Mouse (Mus musculus): ENCODE results near the gene Col4a1. TPM values are rescaled to one million over a fixed set of nuclear protein-coding genes. Genes with fewer than 3 reads are reported as not detected.

Gene Col4a1
- polyA plus RNA-seq, 2 experiments from 2014 or later: 0.22 TPM; not detected in 1

DNA sequence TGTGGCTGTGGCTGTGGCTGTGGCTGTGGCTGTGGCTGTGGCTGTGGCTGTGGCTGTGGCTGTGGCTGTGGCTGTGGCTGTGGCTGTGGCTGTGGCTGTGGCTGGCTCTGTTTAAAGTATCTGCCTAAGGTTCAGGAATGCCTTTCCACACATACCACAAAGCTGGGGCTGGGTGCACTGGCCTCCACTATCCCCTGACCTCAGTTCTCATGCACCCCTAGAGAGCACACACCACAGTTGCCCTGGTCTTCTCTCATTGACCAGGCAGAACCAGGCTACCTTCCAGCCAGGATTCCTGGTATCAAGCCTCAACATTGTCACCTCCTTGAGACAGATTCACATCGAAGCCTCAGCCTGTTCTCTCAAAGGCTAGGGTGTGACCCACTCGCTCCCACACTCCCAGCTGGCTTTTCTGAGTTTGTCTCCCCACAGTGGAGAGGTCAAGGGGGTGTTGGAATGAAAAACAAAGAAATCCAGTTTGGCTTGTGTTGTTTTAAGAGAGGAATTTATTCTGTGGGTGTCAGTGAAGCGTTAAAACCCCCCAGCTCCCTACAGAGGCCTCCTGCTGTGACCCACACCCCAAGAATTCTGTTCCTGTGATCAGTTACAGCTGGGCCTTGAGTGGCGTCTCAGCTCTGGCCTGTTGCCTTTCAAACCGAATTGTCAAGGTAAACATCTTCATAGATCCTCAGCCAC lies 15.2 kb upstream of the Col4a1 start:
- ATAC-seq: no peak

DNA sequence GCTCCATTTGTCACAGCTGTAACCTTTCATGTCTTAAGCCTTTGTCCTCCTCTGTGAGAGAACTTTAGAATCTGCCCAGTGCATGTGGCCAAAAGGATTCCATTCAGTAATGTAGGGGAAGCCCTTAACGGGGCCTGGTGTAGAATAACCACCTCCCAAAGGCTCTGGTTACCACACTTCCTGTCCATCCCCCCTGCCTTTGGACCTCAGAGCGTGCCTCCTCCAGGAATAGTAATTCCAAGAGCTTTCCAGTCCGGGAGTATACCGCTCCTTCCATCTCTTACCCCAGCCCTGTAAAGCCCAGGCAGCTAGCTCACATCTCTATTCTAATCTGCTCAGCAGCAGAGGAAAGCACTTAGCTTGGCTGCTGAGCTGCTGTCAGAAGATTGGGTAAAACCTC lies 14.7 kb upstream of the Col4a1 start:
- ATAC-seq: no peak

DNA sequence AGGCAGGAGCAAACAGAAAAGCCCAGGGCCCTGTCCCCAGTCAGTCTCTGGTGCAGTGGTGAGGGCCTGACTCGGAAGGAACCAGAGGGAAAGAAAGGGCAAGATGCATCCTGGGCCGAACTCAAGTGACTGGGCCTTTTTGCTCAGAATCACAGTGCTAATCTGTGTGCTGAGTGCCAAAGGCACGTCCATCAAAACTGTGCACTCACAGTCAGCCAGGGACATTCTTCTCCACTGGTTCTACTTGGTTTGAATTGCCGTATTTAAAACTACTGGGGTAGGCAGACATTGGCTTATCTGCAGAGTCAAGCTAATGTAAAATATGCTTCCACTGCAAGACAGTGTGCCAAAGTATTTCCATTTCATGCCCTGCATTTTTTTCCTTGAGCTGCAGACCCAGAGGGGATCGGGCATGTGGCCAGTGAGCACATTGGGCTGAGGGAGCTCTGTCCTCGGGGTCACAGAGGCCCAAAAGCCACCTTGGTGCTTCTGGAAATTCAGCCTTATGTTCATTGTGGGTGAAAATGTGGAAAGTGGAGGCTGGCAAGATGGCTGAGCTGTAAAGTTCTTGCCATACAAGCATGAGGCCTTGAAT lies 12.3 kb upstream of the Col4a1 start:
- no peak for ATAC-seq

DNA sequence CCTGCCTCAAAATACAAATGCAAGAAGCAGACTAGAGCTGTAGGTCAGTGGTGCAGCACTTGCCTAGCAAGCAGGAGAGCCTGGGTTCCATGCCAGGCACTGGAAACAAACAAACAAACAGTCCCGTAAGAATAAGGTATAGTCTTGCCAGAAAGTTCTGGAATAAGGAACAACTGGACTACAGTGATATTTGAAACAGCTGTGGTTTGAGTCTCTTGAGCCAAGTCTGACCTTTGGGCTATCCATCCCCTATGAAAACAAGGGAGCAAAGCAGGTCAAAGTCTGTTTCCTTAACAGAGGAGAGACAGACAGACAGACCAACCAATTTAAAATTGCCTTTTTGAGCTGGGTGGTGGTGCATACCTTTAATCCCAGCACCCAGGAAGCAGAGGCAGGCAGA lies 11.1 kb upstream of the Col4a1 start:
- ATAC-seq: no peak

DNA sequence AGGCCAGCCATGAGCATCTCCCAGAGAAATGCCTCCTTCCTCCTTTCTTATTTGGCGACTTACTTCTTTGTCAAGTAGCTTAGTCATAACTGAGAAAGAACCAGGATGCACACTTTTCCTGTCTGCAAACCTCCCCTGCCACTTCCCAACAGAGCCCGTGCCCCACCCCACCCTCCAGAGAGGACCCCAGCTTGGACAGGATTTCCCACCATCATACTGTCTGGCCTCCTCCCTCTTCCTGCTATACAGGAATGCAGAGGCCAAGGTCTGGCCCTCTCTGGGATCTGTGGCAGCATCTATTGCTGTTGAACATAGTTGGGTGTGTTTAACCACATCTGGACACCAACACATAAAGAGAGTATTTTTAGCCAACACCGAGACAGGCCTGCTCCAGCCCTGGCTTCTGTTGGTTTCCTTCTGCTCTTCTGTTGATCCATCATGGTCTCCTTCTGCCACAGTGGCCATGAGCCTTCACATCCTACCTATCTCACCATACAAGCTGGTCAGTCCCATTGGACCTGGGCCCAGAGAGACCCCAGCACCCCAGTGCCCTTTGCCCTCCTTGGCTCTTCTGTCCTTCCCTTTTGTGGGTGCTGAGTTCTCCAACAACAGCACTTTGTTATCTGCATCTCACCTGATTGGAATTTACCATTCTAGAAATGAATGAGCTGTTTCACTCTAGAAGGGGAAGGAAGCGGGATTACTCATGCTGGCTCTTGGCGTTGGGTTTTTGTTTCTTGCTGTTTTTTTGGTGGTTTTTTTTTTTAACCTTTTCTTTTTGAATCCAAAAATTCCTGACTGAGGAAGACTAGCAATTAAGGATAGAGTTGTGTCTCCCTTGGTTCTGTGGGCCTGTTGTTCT lies 10.3 kb upstream of the Col4a1 start:
- ATAC-seq: no peak

DNA sequence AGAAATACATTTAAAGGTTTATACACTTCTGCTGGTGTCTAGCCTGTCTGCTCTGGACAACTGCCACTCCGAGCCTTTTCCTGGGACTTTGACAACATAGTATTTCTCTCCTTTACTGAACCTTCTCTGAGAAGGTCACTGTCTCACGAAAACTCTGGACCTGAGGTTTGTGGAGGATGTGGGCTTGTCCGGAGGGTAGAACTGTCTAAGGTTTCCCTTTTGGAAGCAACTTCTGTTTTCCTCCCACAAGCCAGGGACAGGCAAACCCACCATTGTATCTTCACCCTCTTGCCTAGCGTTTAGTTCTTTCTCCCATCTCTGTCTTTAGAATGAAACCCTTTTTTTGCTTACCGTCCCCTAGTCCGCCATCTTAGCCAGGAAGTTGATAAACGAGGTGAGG lies 9.2 kb upstream of the Col4a1 start:
- ATAC-seq: no peak

DNA sequence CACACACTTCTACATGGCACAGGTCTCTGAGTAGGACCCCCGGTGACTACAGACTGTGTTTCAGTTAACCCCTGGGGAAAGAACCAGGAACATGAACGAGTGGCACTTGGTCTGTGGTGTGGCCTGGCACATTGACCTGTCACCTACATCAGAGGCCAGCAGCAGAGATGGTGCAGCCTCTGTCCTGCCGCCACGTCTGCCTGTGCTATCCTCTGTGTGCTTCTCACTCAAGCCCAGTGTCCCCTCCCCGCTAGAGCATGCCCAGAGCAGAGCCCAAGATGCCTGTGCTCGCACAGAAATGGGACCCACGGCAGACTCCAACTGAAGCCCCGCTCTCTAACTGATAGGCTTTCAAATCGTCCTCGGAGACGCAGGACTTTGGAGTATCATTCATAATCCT lies 6.8 kb upstream of the Col4a1 start:
- no peak for ATAC-seq

DNA sequence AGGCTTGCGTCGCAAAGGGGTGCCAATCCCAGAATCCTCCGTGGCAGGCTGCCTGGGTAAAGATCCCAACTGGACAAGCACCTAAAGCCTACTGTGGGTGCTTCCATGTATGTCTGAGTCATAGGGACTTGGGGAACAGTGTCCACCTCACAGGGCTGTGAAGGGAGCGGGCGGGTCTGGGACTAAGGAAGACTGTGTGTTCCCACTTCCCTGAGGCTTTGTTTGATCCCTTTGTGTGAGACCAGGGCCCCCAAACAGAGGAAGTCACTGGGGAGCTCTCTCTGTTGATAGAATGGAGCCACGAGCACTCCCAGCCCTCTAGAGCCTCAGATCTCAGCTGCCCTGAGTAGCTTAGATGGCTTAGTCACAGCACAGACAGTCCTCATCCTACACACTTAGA lies 3.5 kb upstream of the Col4a1 start:
- ATAC-seq: no peak

DNA sequence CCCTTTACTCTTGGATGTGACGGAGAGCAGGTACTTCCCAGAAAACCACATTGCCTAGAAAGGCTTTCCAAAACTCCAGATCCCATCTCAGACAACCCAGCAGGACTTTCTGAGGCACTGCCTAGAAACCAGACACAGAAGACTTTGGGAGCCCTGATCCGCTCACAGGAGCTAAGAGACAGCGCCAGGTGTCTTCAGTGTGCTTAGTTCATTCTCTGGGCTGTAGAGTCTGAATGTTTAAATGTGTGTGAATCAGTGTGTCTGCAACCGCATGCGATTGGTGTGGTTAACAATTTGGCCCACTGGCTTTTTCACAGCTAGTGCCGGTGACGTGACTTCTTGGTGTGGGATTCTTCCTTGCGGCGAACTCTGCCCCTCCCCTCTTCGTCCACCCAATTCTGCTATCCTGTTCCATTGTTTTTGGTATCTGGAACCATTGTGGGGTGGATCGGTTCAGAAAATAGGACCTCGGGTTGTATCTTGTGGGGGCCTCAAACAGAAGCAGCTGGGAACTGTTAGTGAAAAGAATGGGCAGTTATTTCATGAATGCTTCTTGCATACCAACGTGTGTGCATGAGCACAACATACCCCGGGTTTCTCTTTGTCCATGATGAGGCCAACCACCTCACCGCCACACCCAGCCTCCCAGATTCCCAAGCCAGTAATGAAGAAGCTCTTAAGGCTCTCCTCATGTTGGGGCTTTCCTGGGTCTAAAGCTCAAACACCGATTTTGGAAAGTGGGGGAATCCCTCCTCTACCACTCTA lies 2.7 kb upstream of the Col4a1 start:
- no peak for ATAC-seq

DNA sequence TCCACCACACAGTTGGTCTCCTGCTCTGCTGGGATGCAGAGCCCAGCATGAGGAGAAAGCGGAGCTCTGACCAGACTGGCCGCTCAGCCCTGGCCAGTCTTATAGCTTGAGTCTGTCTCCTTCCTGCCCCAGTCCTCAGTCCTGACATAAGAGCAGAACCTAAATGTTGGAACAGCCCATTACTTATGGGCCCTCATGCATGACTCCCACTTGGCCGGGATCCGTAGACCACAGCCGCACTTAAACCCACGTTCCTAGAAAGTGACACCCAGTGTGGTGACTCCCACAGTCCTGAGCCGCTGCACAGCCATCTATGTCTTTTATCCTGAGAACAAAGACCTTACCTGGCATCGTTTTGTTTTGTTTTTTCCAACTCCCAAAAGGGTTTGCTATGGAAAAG lies 2.0 kb upstream of the Col4a1 start:
- ATAC-seq: no peak

DNA sequence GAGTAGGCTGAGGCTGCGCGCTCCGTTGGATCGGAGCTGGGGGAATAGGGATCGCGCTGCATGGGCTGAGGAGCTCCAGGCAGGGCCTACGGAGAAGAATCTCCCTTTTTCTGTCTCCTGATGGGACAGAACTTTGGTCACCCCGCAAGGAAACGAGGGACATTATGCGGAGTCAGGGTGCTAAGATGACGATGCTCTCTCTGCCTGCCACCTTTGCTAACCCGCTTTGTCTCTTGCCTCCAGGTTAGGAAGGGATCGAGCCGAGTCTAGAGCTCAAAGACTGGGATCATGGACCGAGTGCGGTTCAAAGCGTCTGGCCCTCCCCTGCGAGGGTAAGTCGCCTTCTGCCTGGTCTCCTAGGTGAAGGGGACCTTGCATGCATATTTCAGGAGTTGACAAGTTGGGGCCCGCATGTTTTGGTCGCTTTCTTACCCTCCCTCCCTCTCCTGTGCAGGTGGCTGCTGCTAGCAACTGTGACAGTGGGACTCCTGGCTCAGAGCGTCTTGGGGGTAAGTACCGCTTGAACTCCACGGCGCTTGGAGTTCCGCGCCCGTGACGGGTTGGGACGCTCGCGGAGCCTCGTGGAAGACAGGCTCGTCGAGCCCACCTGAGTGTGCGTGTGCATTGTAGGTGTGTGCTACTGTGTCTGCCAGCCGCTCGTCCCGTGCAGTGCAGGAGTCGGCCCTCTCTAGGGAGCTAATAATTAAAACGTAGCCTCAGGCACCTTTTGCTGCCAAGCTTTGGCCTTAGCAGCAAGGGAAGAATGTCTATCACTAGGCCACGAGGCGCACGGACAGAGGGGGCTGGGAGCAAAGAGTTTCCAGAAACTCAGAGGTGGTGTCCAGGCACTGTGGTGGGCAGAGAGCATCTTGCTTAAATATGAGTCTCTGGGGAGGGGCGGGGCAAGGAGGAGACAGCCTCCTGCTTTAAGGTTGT lies 818 bp upstream of the Col4a1 start:
- ATAC-seq: no peak

DNA sequence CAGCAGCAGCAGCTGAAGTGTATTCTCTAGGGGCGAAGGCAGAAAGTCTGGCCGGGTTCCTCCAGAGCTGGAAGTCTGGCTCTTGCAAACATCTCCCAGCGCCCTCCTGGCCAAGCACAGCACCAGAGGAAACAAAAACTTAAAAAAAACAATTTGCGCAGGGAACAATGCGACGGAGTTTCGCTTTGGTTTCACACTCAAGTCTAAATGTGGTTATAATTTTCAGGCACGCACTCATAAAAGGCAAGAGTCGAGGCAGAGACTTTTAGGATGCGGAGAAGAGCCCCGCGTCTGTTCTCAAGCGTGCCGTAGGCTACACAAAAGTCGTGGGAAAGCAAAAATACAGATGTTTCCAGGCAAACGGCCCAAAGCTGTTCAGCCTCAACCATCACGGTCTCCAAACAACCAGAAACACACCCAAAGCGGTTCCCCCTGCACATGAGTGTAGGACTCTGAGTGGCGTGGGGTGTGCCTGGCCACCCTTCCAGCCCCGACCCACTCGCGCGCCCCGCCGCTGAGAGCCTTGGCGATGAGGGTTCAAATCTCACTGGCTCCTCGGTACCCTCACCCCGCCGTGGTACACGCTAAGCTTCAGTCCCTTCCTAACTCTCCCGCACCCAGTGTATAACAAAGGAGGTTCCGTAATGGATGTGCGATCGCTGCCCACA lies 811 bp downstream of the Col4a1 start:
- no peak for ATAC-seq

DNA sequence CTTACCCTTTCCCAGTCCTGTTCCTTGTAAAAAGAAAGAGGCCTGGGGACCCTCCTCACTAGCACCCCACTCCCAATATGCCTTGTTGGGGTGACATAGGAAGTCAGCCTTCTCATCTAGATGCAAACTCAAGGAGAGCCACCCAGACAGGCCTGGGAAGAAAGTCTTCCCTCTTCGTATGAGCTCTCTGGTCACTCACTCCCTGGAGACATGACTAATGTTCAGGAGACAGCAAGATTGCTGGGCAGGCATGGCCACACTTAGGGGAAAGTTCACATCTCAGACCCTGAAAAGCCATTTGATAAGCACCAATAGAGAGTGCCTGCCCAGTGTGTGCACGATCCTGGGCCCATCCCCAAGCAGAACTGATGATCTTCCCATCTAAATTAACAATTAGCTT lies 2.6 kb downstream of the Col4a1 start:
- ATAC-seq: no peak

DNA sequence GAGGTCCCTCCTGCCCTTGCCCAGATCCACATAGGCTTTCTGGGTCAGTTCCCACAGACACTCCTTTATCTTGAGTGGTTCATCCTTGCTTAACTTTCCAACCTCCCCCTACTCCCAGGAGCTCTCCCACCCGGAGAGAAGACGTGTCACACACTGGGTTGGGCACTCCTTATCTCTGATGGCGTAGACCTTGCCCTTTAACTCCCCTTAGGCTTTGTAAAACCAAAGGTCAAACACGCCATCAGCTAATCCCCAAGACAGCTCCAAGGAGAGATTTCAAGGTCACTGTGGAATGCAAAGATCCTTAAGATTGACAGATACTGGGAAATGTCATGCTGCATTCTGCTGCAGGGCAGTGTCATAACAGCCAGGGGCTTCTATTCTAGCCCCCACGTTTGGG lies 3.4 kb downstream of the Col4a1 start:
- ATAC-seq: no peak

DNA sequence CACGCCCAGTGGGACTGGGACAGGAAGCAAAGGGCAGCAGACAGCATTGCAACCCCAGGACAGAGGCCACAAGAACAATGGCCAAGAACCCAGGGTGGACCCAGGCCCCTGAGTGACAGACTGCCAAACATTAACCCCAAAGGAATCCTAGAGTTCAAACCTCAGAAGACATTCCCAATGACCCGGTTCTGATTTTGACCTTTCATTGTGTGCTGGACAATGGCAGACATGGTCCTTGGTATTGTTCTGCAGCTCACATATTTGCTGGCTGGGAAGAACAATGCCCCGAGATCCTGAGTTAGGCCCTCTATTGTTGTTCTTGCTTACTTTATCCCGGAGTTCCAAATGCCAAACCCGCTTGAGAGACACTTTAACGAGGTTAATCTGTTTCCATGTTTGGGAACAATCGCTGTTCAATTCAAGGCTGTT lies 4.0 kb downstream of the Col4a1 start:
- ATAC-seq: no peak

DNA sequence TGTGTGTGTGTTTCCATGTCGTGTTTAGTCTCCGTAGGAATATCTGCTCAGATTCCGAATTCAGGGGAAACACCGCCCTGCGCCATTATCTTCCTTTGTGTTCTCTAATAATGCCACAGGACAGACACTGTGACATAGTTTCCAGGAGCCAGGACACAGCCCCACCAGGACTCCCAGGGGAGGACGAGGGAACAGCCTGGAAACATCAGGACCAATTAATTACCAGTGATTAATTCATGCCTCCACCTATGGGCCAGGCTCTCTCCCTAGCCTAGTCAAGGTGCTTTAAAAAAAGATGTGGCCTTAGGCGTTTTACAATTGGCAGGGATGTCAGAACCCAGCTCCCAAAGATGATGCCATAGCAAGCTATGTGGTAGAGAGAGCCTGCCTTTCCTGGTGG lies 5.2 kb downstream of the Col4a1 start:
- ATAC-seq: no peak

DNA sequence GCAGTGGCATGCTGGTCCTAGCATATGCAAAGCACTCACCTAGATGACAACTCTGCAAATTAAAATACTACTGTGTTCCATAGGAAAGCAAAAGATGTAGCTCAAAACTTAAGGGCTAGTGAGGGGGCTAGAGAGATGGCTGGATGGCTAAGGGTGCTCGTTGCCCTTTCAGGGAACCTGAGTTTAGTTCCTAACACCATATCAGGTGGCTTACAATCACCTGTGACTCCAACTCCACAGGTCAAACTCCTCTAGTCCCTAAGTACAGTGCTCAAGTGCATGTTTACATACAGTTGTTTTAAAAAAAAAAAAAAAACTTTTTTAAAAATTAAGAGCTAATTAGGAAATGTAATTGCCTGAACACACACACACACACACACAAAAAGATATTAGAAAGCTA lies 7.1 kb downstream of the Col4a1 start:
- no peak for ATAC-seq

DNA sequence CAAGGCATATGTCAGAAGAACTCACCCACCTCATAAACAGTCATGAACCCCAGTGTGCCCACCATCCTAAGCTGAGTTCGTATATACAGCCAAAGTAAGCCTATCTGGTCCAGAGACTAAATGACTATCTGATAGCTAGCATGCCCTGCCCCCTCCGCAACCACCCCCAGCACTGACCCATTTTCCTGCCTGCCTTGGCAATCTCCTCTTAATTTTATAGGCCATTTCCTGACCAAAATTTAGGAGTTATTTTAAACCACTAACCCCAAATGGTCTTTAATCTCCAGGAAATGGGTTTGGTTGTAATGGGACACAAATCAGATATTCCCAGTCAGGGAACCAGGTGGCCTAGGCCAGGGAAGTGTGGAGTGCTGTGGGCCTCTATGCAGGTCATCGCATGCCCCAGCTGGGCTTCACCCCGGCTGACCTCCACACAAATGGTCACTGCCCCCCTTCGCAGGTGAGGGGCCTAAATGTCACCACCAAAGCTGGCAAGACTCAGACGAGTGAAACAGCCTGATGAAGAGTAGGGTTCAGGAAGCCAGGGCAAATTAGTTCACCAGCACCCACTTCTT lies 8.5 kb downstream of the Col4a1 start:
- no peak for ATAC-seq

DNA sequence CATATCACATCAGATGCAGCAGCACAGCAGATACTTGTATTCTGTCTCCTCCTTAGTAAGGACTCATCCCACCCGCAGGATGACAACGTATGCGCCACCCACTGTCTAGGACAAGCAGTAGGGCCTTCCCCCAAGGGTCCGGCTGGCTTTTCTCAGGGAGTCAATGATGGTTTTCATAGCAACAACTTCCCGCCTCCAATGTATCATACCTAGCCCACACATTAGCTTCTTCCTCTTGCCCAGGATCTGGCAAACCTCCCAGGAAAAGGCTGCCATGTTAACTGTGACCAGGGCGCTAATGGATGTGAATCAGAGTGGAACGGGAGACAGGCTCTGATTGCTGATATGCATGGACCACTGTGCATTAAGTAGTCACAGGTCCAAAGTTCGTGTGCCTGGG lies 12.2 kb downstream of the Col4a1 start:
- ATAC-seq: no peak

DNA sequence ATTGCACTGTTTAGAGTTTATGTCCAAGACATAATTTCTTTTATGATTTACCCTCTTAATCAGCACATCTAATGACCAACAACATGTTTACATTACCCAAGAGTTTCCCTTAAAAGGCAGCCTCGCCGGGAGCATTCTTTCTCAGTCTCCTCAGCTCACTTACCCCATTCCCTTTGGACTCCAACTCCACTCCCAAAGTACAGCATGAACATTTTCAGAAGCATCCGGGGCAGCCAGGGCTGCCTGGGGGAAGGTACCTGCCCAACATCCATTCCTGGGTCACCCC lies 13.4 kb downstream of the Col4a1 start:
- no peak for ATAC-seq
